Mouse (Mus musculus): ENCODE results near the gene Anxa3. TPM values are rescaled to one million over a fixed set of nuclear protein-coding genes. Genes with fewer than 3 reads are reported as not detected.

Gene Anxa3
- total RNA-seq, 2 experiments from 2014 or later: 26.0 to 31.7 TPM

GRCm38 (mm10) chr5:96834338-96834737, 41.2 kb downstream of the Anxa3 start:
- DNase-seq (ENCODE audit: low spot score in 2 of 2): no peak

- DNase-seq (ENCODE audit: low spot score in 2 of 2): no peak
Measured at GRCm38 (mm10) chr5:96847986-96848385, 54.8 kb downstream of the Anxa3 start.

- no peak for DNase-seq (ENCODE audit: low spot score in 2 of 2)
Measured at GRCm38 (mm10) chr5:96848386-96848785, 55.2 kb downstream of the Anxa3 start.

GRCm38 (mm10) chr5:96849232-96849631, 56.1 kb downstream of the Anxa3 start:
- DNase-seq (ENCODE audit: low spot score in 2 of 2): no peak

GRCm38 (mm10) chr5:96853451-96853850, 60.3 kb downstream of the Anxa3 start:
- no peak for DNase-seq (ENCODE audit: low spot score in 2 of 2)

- no peak for DNase-seq (ENCODE audit: low spot score in 2 of 2)
Measured at GRCm38 (mm10) chr5:96854350-96854749, 61.2 kb downstream of the Anxa3 start.

GRCm38 (mm10) chr5:96859938-96860337, 66.8 kb downstream of the Anxa3 start:
- DNase-seq (ENCODE audit: low spot score in 2 of 2): no peak

- no peak for DNase-seq (ENCODE audit: low spot score in 2 of 2)
Measured at GRCm38 (mm10) chr5:96867171-96867570, 74.0 kb downstream of the Anxa3 start.

- DNase-seq (ENCODE audit: low spot score in 2 of 2): no peak
Measured at GRCm38 (mm10) chr5:96868893-96869292, 75.8 kb downstream of the Anxa3 start.

GRCm38 (mm10) chr5:96870996-96871395, 77.9 kb downstream of the Anxa3 start:
- no peak for DNase-seq (ENCODE audit: low spot score in 2 of 2)

GRCm38 (mm10) chr5:96878178-96878577, 85.0 kb downstream of the Anxa3 start:
- DNase-seq (ENCODE audit: low spot score in 2 of 2): no peak

- DNase-seq (ENCODE audit: low spot score in 2 of 2): no peak
Measured at GRCm38 (mm10) chr5:96878851-96879540, 85.9 kb downstream of the Anxa3 start.

- DNase-seq (ENCODE audit: low spot score in 2 of 2): no peak
Measured at GRCm38 (mm10) chr5:96880231-96880630, 87.1 kb downstream of the Anxa3 start.

GRCm38 (mm10) chr5:96881118-96881517, 88.0 kb downstream of the Anxa3 start:
- DNase-seq (ENCODE audit: low spot score in 2 of 2): no peak

GRCm38 (mm10) chr5:96881613-96882012, 88.5 kb downstream of the Anxa3 start:
- no peak for DNase-seq (ENCODE audit: low spot score in 2 of 2)

GRCm38 (mm10) chr5:96885202-96885601, 92.1 kb downstream of the Anxa3 start:
- DNase-seq (ENCODE audit: low spot score in 2 of 2): no peak

GRCm38 (mm10) chr5:96888396-96888795, 95.3 kb downstream of the Anxa3 start:
- no peak for DNase-seq (ENCODE audit: low spot score in 2 of 2)

GRCm38 (mm10) chr5:96890367-96890766, 97.2 kb downstream of the Anxa3 start:
- no peak for DNase-seq (ENCODE audit: low spot score in 2 of 2)

Other genes with a start within 250 kb of the Anxa3 start
- 10 to 100 TPM; 25.3 to 26.8 TPM for gene Bmp2k, start 204.3 kb downstream of the Anxa3 start, total RNA-seq (2021)

All from adrenal gland, postnatal 4 days (tissue).